Mouse (Mus musculus): ENCODE results near the gene Nop2.

The Nop2 gene

GRCm38 (mm10) chr6:125109371-125109770 is 22.3 kb upstream of the Nop2 start:
- DNase-seq (ENCODE audit: extremely low spot score) = no peak

DNA sequence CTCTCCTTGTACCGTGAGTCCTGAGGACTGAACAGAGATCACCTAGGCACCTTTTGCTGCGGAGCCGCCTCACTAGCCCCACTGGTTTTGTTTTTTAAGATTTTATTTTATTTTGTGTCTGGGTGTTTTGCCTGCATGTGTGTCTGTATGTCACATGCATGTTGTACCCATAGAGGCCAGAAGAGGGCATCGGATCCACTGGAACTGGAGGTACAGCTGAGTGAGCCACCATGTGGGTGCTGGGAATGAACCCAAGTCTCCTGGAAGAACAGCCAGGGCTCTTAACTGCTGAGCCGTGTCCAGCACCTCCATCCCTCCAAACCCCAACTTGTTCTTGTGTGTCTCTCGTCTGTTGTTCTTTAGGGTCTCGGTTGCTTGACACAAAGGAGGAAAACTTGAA is 20.8 kb upstream of the Nop2 start:
- DNase-seq (ENCODE audit: extremely low spot score) = peak; percentile 49

DNA sequence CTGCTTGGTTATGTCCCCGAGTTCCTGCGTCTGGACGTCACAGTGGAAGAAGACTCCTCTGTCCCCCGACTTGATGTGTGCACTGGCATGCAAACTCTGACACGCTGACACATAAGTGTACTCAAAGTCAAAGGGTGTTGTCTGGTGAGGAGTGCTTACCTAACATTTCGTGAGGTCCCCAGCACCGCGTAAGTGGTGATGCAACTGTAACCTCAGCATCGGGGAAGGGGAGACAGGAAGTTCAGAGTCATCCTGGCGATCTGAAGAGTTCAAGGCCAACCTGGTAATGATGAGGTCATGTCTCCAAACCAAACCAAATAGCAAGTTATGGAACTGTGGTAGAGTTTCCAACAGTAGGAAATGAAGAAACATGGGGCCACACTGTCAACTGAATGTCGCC is 19.2 kb upstream of the Nop2 start:
- no peak for DNase-seq (ENCODE audit: extremely low spot score)

GRCm38 (mm10) chr6:125119387-125119786 is 12.3 kb upstream of the Nop2 start:
- no peak for DNase-seq (ENCODE audit: extremely low spot score)

- DNase-seq (ENCODE audit: extremely low spot score) = no peak
Measured at GRCm38 (mm10) chr6:125128724-125129123, 3.0 kb upstream of the Nop2 start.

- no peak for DNase-seq (ENCODE audit: extremely low spot score)
Measured at GRCm38 (mm10) chr6:125129710-125130402, 1.9 kb upstream of the Nop2 start.

- DNase-seq (ENCODE audit: extremely low spot score) = no peak
Measured at GRCm38 (mm10) chr6:125132470-125132869, 761 bp downstream of the Nop2 start.

DNA sequence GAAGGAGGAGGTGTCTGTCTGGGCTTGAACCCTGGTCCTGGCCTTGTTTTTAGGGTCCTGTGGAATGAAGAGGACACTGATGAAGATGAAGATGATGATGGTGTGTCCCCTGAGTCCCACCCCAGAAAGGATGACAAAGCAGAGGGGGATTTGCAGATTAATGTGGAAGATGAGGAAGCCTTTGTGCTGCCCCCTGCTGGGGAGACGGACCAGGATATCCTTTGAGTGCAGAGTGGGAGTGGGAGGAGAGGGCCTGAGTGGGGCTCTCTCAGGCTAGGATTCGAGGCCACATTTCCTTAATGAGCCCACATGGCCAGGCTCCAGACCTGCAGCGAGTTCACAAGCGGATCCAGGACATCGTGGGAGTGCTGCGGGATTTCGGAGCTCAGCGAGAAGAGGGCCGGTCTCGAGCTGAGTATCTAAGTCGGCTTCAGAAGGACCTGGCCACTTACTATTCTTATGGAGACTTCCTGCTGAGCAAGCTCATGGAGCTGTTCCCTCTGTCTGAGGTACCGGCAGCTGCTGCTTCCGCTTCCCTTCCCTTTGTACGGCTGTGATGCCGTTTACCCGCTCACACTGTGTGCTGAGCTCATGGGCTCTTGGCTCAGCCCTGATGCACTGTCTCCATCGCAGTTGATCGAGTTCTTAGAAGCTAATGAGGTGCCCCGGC is 5.4 kb downstream of the Nop2 start:
- no peak for DNase-seq (ENCODE audit: extremely low spot score)

DNA sequence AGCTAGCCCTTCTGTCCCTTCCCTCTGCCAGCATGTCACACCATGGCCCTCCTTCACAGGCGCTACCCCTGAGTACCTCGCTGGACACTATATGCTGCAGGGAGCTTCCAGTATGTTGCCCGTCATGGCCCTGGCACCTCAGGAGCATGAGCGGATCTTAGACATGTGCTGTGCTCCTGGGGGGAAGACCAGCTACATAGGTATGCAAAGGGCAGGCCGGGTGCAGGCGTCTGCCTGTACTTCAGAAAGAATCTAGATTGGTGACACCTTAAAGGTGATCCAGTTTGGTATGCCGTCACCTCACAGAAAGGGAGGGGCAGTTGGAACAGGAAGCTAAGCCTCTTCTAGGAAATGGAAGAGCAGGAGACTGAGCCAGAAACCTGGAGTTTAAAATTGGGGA is 8.0 kb downstream of the Nop2 start:
- DNase-seq (ENCODE audit: extremely low spot score) = no peak

DNA sequence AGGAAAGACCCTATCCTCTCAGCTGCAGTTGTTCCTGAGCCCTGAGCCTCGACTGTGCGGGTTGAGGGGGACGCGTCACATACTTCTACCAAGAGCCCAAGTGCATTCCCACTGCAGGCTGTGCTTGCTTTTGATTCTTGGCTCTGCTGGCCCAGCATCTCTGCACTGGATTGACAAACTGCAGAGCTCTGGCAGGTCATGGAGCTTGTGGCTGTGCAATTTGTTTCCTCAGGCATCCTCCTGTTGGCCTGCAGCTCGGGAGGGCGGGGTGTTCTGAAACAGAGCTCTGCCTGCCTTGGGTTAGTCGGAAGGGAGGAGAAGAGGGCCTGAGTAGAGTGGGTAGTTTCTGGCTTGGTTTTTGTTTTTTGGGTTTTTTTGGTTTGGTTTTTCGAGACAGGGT is 10.7 kb downstream of the Nop2 start:
- no peak for DNase-seq (ENCODE audit: extremely low spot score)

DNA sequence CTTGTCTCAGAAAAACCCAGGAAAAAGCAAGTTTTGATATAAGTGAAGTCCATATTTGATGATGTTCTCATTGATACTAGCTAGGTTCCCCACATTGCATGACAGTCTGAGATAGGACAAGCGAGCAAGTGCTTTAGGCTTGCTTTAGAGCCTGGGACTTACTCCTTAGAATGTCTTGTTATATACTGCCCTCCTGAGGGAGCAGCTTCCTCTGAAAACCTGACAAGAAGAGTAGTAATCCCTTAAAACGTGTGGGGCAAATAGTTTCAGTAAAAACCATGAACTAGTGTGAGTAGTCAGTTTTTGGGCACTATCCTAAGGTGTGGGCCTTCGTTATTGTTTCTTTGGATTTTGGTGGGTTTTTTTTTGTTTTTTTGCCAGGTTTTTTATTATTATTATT is 11.4 kb downstream of the Nop2 start:
- DNase-seq (ENCODE audit: extremely low spot score) = no peak

DNA sequence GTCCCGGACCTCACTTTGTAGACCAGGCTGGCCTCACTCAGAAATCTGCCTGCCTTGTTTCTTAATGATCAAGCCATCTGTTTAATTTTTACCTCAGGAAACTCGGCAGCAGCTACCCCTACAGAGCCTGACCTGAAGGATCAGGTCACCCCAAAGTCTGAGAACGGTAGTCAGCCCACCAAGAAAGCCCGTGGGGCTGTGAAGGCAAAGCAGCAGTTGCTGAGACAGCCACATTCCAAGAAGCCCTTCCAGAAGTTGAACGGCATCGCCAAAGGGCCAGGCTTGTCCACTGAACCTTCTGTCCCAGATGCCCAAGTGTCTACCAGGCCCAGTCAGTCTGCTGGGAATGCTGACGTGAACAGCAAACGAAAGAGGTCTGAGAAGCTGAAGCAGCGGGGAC is 12.2 kb downstream of the Nop2 start:
- DNase-seq (ENCODE audit: extremely low spot score) = no peak

GRCm38 (mm10) chr6:125145001-125145400 is 13.3 kb downstream of the Nop2 start, which contains the start of gene Iffo1:
Gene Iffo1 (plus strand): TSS chr6:125145241.
- DNase-seq (ENCODE audit: extremely low spot score) = peak; percentile 96

DNA sequence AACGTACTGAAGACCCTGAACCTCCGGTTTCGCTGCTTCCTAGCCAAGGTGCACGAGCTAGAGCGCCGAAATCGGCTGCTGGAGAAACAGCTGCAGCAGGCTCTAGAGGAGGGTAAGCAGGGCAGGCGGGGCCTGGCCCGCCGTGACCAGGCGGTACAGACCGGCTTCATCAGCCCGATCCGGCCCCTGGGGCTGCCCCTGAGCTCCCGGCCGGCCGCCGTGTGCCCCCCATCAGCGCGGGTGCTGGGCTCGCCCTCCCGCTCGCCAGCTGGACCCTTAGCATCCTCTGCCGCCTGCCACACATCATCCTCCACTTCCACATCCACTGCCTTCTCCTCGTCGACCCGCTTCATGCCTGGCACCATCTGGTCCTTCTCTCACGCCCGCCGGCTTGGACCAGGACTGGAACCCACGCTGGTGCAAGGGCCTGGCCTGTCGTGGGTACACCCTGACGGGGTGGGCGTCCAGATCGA is 13.8 kb downstream of the Nop2 start:
- DNase-seq (ENCODE audit: extremely low spot score) = peak; percentile 35

GRCm38 (mm10) chr6:125146148-125146547 is 14.4 kb downstream of the Nop2 start:
- DNase-seq (ENCODE audit: extremely low spot score) = no peak

DNA sequence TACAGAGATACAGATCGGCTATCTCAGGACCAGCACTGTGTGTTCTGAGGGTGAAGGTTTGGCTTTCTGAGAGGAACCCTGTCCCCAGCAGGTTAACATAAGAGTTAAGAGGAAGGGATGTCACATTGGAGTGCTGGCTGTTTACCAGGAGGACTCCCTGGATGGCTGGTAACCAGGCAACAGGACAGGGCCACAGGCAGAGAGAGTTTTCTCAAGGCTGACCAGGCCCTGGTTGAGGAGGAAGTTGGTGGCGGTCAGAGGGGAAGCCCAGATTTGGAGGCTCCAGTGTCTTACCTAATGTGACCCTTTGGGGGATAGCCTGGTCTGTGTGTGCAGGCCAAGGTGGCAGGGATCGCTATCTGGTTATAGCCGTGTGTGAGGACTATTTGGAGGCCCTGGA is 15.1 kb downstream of the Nop2 start:
- DNase-seq (ENCODE audit: extremely low spot score) = no peak

- DNase-seq (ENCODE audit: extremely low spot score) = no peak
Measured at GRCm38 (mm10) chr6:125147329-125147728, 15.6 kb downstream of the Nop2 start.

GRCm38 (mm10) chr6:125148251-125148925 is 16.7 kb downstream of the Nop2 start:
- no peak for DNase-seq (ENCODE audit: extremely low spot score)

DNA sequence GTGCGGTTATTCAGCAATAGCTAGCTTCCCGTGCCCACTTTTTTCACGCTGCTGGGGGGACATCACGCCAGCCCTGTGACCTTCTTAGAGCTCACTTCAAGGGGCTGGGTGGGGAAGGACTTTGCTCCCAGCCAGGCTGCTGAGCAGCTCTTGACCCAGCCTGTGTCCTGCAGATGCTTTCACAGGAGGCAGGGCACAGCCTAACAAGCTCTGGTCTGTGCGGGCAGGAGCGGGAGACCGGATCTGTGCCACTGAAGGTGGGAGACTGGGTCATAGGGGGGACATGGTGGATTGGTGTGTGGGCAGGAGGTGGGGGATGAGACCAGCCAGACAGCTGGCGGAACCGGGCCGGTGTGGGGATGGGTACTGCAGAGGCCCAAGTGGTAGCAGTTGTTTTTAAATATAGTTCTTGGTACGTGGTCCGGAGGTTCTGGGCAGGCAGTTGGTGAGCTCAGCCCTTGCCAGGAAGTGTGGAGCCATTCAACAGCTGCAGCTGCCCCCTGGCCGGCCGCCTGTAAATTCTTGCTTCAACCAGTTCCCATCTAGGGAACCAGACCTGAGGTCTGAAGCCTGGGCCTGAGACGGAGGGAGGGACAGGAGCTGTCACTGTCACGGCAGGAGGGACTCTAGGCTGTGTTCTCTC is 17.3 kb downstream of the Nop2 start:
- no peak for DNase-seq (ENCODE audit: extremely low spot score)

- DNase-seq (ENCODE audit: extremely low spot score) = no peak
Measured at GRCm38 (mm10) chr6:125149569-125149950, 17.9 kb downstream of the Nop2 start.

DNA sequence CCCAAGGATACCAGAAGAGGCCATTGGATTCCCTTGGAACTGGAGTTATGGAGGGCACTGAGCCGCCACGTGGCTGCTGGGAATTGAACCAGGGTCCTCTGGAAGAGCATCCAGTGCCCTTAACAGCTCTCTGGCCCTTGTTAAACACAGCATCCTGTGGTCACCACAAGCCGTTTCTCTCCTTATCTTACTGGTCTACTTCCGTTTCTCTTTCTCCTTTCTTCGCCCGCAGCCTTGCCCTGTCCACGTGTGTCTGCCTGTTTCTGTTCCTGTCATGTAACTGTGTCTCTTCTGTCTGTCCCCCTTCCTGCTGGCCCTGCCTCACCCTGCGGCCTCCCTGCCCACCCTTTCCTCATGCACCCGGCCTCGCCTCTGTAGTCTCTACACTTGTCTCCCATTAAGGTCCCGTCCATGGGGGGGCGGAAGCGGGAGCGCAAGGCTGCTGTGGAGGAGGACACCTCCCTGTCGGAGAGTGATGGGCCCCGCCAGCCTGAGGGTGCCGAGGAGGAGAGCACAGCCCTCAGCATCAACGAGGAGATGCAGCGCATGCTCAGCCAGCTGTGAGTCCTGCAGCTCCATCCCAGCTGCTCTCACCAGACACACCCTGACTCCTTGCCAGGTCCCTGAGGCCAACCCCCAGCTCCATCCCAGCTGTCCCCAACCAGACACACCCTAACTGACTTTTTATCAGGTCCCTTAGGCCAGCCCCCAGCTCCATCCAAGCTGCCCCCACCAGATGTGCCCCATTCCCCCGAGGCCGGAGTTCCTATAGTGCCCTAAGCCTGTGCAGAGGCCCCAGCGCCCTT is 20.7 kb downstream of the Nop2 start:
- no peak for DNase-seq (ENCODE audit: extremely low spot score)

DNA sequence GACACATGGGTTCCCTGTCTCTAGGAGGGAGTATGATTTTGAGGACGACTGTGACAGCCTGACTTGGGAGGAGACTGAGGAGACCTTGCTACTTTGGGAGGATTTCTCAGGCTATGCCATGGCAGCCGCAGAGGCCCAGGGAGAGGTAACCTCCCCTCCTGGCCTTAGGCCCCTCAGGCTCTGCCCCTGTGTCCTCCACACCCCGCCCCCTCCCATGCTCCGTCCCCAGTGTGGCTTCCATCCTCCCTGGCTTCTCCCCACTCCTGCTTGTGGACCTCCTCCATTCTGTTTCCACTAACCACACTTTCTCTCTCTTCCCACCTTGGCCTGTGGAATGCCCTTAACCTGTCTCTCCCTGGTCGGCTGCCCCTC is 21.3 kb downstream of the Nop2 start:
- no peak for DNase-seq (ENCODE audit: extremely low spot score)
